Mouse (Mus musculus): ENCODE data around the gene Lrsam1.

The Lrsam1 gene

DNA sequence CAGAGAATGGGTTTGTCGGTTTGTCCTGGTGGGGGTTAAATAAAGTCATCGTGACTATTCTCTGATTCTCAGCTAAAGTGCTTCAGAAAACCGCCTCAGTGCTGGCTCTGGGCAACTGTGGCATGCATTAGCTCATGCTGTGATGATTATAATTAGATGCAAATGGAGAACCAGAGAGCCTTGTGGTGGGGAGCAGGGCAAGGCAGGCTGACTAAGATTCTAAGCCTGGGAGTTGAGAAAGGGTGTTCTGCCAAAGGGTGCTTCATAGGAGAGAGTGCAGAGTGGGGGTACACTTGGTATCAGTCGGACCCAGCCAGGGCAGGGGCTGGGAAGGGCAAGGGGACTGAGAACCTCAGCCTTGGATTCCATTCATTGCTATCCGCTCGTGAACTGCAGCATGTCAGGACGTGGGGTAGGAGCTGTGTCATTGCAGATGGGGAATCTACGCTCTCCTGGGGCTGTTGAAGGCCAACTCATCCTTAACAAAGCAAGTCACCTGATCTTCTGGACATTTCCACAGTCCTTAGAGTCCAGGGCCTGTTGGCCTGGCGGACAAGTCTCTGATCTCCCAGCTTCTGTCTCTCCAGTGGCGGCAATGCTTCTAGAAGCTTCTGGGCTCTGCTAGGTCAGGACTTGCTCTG, 64.8 kb downstream of the Lrsam1 start:
- intact Hi-C loops (cut with DNase I): no loop called here

DNA sequence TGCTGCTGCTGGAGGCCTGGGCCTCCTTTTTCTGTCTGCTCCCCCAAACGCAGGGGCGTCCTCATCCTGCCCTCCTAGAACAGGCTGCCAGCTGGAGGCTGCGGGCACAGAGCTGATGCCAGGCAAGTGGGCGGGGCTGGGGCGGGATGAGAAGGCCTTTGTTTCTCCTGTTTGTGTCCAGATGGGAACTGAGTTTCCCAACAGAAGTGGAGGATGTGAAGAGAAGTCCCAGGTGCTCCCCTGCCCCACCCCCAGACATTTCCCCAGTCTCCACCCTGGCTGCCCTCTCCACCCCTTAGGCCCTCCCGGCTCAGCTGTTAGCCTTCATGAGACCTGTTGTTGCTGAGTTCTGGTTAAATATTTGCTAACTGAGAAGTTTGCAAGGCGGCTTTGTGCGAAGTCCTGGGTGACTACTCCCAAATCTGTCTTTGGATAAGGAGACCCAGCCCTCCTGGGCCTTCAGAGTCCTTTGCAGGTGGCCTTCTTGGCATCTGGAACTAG, 65.8 kb downstream of the Lrsam1 start:
- intact Hi-C loops (cut with DNase I): no loop called here

DNA sequence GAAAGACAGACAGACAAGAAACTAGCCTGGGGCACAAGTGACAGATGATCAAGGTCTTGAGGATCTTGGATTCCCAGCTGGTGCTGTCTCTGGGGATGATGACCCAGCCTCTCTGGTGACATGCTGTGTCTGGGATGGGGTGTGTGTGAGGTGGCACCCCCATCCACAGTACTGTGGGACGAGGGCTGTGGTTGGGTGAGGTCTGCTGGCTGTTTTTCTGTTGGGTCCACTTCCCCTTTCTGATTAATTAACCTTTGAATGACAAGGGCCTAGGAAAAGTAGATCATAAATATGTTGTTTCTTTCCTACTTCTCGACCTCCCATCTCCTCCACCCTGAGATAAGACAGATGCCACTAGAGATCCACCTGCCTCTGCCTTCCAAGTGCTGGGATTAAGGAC, 67.3 kb downstream of the Lrsam1 start:
- intact Hi-C loops (cut with DNase I): no loop called here

DNA sequence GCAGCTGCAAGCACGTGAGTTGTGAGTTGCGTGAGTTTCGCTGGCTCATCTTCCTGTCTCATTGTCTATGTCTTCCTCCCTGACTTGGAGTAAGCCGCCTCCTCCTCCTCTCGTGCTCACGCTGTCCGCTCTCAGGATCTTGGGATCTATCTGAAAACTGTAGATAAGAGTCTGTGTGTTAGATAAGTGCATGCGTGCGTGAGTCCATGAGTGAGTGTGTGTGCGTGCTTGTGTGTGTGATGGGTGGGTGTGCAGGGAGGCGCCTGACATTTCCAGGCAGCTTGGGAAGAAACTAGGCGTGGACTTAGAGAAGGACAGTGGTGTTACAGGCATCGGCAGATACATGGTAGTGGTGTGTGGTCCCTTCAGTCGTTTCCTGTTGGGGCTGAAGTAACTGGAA, 68.9 kb downstream of the Lrsam1 start:
- intact Hi-C loops (cut with DNase I): no loop called here

DNA sequence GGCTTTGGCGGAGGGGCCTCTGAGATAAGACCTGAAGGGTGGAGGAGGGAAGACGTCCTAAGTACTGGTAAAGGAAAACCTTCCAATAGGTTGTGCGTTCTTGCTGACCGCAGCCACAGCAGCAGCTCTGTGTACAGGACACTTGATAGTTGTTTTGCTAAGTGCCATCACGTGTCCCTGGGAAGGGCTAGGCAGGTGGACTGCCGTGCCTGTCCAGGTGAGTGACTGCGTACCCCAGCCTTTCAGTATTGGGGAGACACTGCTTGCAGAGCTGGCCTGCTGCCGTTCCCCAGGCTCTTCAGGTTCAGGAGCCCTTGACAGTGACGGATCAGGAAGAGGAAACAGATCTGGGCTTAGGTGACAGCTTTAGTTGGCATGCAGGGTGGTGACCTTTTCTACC, 70.1 kb downstream of the Lrsam1 start:
- intact Hi-C loops (cut with DNase I): no loop called here

DNA sequence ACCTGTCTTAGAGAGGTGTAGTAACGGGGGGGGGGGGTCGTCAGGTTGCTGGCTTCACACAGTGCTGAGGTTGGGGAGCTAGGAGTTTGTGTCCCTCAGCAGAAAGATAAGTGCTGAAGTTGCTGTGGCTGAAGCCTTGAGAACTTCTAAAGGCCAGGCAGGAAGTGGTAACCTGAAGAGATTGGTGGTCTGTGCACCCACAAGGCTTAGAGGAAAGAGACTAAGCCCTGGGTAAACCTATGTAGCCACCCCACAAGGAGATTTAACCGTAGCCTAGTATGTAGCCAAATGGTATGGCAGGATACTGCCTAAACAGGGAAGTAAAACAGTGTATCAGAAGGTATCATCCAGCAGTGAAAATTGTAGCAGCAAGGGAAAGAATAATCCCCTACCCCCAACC, 71.1 kb downstream of the Lrsam1 start:
- intact Hi-C loops (cut with DNase I): no loop called here

DNA sequence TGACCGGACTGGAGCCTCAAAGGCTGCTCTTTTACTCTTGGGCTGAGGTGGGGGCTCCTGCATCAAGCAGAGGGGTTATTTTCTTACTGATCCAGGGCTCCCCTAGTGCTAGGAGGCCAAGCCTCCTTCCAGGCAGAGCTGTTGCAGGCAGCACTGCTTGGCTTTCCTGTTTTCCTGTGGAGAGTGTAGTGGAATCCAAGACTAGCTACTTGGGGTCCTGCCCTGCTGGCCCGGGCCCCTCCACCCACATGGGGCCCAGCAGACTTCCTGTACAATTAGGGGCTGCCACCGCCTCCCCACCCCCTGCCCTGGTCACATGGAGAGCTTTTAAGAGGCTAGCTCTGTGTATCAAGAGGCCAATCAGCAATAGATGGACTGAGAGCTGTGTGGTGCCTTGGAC, 72.9 kb downstream of the Lrsam1 start:
- intact Hi-C loops (cut with DNase I): no loop called here

DNA sequence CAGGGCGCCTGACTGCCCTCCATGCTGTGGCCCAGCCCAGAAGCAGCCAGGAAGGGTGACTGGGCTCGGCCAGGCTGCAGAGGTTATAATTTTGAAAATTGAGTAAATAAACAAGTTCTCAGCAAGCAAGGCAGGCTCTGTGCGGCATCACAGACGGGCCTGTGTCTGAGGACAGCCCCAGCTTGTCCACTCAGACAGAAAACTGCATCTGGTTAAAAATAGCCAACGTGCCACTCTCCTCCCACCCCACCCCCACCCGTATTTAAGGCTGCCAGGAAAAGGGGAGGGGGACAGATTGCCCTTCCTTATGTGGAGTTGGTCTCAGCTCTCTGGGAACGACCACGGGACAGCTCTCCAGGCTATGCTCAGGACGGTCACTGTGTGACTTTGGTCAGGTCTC, 73.4 kb downstream of the Lrsam1 start:
- intact Hi-C loops (cut with DNase I): no loop called here

DNA sequence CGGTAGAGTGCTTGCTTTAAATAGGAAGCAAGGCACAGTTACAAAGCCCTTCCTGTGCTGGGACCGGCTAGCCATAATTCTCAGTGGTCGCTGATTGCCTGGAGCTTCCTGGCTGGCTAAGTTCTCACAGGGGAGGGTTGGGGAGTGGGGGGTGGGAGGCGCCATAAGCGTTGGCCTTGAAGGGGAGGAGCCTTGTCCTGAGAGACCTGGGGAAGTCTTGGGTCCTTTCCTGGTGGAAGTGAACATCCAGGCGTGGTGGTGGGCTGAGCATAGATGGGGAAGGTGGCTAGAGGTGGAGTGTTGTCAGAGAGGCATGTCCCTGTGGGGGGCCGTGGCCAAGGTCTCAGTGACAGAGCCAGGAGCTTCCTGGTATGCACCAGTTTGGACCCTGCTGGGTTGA, 76.7 kb downstream of the Lrsam1 start:
- intact Hi-C loops (cut with DNase I): no loop called here

DNA sequence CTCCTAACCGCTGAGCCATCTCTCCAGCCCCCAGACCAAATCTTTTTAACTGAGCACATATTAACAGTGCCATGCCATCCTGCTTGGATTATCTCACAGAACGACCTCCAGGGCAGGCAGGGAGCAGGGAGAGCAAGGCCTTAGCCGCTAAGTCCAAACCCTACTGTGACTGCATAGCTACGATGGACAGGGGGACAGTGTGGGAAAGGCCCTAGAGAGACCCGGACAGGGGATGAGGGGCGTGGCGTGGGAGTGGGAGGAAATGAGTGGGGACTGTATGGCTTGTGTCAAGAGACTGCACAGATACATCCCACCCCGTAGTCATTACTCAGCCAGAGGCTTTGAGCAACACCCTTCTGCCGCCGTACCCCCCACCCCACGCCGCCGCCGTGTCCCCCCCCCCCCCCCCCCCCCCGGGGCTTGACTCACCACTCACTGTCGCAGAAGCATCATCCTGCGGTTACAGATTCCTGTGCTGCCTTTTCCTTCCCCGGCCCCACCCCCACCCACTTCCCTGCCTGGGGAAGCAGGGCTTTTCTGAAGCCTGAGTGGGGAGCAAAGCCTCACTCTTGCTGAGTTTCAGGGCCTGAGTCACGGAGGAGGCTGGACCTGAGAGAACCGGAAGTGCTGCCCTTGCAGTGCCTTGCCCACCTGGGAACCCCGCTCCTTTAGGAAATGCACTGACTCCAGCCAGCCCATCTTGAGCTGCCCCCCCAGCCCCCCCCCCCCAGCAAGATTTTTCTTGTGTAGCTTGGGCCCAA, 79.0 kb downstream of the Lrsam1 start:
- intact Hi-C loops (cut with DNase I): no loop called here

DNA sequence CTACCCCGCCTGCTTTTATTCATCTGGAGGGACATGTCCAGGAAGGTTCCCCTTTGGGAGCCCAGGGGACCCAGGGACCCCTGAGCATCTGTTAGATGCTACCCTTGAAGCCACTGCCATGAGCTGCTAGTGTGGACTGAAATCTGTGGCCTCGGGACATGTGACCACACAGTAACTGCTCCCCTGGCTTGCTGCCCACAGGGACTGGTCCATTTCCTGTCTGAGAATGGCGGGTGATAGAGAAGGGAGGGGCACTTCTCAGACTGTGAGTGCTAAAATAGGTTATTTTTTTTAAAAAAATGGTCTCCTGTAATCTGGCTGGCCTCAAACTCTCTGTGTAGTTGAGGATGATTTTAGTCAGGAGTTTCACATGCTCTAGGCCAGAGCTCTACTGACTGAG, 79.7 kb downstream of the Lrsam1 start:
- intact Hi-C loops (cut with DNase I): no loop called here

DNA sequence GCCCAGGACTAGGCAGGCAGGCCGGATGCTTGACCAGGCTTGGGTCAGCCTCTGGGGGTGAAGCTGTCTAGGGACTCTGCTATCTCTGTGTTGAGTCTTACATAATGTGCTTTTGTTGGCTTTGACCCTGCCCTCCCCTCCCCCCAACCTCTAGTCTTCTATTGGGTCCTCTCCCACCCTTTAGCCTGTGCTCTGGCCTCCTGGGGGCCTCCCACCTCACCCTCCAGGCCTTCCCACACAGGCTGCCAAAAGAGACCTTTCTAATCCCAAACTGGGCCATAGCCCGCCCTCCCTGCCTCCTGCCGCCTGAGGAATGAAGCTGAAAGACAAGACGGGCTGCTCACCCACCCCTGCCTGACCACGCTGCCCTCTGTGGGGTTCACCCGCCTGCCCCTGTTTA, 80.4 kb downstream of the Lrsam1 start:
- intact Hi-C loops (cut with DNase I): no loop called here

DNA sequence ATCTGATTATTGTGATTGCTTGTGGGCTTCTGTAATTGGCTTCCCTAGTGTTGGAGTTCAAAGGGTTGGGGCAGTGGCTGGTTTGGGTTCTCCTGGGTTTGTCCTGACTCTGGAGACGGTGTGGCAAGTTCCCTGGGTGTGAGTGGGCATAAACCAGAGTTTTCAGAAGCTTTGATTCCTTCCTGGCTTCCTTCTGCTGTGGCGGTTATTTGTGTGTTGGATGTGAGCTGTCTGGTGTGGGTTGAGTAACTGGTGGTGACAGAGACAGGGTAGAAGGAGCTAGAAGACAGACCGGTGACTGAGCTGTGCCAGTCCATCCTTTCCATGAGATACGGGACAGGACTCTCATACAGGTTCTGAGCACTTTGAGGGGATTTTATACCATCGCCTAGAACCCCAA, 81.8 kb downstream of the Lrsam1 start:
- intact Hi-C loops (cut with DNase I): no loop called here

DNA sequence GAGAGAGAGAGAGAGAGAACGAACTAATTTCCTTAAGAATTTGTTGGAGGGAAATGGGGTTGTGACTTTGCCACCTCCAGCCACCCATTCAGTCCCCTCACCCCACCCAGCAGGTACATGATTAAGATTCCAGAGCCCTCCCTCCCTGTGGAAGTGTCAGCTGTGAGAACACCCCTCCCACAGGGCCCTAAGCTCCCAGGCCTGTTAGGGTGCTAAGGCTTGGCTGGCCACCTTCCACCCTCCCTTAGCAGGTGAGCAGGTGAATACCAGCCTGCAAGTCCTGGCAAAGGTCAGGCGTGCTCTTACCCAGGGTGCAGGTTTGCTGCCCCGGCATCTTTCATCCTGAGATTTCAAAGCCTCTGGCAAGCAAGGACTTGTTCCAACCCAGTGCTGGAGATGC, 83.0 kb downstream of the Lrsam1 start:
- intact Hi-C loops (cut with DNase I): no loop called here

DNA sequence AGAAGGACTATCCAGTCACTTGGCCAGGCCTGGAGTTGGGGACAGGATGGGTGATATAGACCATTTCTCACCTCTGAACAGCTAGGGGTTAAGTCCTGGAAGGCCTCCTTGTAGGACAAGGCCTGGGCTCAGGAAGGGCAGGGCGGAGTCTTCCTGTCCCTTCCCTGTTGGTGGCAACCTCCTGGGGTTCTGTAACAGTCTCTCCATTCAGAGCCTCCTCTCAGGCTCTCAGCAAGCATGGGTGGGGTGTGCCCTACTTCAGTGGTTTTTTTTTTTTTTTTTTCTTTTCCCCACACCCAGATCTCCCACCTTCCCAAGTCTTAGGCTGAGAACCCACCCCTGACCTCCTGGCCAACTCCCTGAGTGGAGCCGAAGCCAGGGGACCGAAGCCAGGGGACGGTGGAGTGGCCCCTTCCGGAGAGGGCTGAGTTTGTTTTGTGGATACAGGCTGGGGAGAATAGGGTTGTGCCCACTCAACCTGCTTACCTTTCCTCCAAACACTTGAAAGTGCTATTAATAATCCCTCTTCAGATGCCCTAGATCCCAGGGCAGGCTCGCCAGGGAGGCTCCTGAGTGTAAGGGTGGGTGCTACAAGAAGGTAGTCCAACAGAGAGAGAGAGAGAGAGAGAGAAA, 83.5 kb downstream of the Lrsam1 start:
- intact Hi-C loops (cut with DNase I): no loop called here

DNA sequence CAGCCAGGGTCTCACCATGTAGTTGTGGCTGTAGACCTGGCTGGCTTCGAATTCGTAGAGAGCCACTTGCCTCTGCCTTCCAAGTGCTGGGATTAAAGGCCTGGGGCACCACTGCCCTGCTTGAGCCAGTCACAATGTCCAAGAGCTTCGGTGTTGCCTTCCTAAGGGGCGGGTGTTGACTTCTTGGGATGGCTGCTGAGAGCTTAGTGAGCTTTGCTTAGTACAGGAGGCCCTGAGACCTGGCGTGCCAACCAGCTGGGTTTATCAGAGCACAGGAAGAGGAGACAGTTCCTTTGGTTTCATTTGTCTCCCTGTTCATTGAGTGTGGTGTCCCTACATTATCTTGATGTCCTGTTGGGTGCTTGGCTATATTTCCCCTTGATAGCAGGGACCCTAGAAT, 84.1 kb downstream of the Lrsam1 start:
- intact Hi-C loops (cut with DNase I): no loop called here

DNA sequence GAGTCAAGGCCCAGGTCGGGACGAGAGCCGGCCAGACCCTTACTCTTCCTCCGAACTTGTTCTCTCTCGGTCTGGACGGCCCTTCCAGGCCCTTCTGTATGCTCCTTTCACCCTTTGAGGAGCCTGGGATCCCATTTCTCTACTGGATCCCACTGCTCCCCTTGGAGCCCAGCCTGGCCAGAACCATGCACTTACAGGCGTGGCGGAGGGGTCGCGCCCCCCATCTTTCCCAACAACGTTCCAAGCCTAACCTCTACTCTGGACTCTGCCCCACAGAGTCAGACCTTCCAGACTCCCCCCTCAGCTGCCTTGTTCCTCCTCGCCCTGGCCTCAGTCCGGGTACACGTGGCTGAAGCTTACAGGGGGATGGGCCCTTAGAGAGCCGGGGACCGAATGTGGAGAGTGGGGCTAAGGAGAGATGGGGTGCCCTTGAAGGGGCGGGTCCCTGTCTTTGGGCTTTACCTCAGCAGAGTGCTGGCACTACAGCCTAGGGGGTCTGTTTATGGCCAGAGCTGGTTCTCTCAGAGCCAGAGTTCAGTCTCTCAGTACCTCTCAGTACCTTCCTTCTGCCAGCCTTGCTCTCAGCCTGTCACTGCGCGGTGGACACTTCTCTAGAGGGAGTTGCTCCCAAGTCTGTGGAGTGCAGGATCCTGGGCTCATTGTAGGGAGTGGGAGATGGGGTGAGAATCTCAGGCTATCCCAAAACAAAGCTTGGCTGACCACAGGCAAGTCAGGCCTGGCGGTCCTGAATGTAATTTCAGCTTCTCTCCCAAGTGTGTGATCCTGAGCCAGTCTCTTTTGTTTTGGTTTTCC, 84.7 kb downstream of the Lrsam1 start:
- intact Hi-C loops (cut with DNase I): no loop called here

DNA sequence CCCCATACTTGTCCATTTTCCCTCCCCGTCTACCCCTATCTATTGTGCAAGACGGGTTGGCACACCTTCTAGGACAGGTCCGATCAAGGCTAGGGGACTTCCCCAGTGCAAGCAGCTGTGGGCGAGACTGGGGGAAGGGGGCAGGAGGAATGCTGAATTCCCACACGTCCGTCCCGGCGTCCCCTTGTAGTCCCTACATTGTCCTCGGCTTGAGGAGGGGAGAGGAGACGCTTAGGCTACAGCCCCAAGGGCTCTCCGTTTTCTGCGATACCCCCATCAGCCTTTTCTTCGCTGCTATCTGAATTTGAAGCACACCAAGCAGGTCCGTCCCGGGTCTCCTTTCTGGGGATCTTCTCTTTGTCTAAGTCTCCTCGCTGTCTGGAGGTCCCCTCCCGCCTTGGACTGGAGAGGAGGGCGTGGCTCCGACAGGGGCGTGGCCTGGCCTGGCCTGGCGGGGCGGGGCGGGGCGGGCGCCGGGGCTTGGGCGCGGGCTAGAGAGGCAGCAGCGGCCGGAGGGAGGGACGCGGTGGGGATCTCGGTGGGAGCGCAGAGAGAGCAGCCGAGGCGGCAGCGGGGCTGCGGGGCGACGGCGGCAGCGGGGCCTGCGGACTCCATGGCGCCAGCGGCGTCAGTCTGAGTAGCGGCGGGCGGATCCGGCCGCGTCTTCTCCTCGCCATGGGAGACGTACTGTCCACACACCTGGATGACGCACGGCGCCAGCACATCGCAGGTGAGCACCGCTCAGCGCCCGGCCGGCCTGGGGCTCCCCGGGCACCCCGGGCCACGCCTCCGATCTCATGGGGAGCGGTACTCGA, 85.5 kb downstream of the Lrsam1 start, which contains the start of gene Fam129b:
Gene Fam129b, plus strand, starts transcription at position 440 of the 815 bp plus-strand sequence.
- intact Hi-C loops (cut with DNase I): no loop called here
